Mouse (Mus musculus): ENCODE measurements around the gene Epb41l3.
"Not testable (repeated sequence)": the region's sequence is repeated elsewhere in the genome, so short reads cannot be mapped to it uniquely, and the experiment has no call there.

The Epb41l3 gene

DNA sequence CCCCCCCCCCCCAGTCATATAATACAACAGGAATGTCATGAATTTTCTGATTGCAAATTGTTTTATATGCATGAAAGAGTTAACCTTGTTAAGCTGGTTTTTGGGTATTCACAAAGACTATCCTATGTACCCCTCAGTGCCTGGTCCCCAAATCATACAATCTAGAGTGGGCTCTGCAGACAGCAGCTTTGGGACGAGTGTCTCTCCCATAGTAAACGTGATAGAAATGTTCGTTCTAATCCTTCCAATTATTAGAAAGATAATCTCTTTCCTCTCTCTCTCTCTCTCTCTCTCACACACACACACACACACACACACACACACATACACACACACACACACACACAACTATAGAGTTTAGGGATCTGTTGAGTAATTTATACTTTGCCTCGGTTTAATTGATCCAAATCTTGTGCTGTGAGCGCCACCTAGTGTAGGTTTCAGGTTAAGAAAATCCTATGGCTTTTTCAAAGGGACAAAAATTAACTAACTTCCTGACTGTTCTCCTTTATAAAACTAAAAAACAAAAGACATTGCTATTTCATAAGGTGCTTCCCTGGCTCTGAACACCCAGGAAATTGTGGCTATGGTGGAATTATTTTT lies 30.4 kb downstream of the Epb41l3 start:
- no peak for DNase-seq (ENCODE audit: low spot score in 2 of 2)

GRCm38 (mm10) chr17:69109216-69109615 lies 33.7 kb downstream of the Epb41l3 start:
- DNase-seq (ENCODE audit: low spot score in 2 of 2), result no peak

DNA sequence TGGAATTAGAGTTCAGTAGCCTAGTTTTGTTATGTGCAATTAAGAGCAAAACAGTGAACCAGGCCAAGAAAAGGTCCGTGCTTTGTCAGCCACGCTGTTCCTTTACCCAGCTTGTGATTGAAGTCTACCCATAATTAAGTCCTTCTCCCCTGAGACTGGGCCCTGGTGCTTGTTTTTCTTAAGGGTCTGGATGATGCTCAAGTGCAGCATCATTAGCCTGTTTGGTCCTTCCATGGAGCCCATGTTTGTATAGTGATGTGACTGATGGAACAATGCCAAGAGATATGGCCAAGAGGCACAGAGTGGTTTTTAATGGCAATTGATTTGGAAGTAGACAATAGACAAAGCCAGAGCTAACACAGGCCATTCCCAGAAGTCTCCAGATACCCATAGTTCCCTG lies 36.7 kb downstream of the Epb41l3 start:
- DNase-seq (ENCODE audit: low spot score in 2 of 2), result no peak

DNA sequence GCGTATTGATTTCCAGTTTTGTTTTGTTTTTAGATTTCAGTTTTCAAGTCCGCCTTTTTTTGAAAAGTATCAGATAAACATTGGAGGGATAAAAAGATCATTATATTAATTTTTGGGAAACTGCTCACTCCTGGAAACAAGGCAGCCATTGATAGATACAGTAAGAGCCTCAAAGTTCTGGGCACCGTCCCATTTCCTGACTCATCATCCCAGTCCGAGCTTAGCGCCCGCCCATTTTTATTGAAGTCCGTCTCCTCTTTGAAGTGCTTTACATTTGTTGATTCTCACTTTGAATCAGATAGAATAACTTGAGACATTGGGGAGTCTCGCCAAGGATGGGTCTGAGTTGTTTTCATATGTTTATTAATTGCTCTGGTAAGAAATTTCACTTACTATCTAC lies 43.7 kb downstream of the Epb41l3 start:
- no peak for DNase-seq (ENCODE audit: low spot score in 2 of 2)

- DNase-seq (ENCODE audit: low spot score in 2 of 2), result no peak
Observed at GRCm38 (mm10) chr17:69120533-69121358, 45.3 kb downstream of the Epb41l3 start.

GRCm38 (mm10) chr17:69122403-69122802 lies 46.9 kb downstream of the Epb41l3 start:
- not testable (repeated sequence) for DNase-seq (ENCODE audit: low spot score in 2 of 2)

DNA sequence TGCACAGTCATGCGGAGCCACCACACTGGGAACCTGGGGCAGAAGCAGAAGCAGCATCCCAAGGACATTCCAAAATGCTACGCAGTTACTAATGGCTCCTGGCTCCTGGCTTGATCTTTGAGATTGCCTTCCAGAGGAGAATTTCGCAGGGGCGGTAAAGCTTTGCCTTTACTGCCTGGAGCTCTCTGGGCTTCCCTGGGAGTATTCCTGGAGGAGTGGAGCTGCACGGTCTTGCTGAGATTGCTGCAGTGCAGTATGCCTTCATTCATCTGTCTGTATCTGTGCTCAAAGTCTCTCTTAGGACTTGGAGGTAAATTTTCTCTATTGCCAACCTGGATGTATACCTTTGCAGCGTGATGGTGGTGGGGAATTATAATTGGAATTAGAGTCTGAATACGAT lies 52.0 kb downstream of the Epb41l3 start:
- no peak for DNase-seq (ENCODE audit: low spot score in 2 of 2)

- no peak for DNase-seq (ENCODE audit: low spot score in 2 of 2)
Observed at GRCm38 (mm10) chr17:69127981-69128380, 52.5 kb downstream of the Epb41l3 start.

DNA sequence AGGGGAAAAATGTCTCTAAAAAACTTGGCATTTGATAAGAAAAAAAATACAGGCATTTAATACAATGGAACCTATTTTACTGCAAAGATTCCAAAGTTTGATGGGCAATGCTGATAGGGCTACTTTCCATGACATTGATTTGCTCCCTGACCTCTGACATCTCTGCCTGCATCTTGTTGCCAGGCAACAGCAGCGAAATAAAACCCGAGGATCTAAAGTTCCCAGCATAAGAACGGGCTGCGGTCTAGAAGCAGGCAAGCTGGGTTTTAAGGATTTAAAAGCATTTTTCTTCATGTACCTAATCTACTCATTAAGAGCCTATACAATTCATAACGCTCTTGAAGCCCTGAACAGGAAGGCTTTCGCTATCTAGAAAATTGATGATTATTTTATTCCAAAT lies 54.0 kb downstream of the Epb41l3 start:
- no peak for DNase-seq (ENCODE audit: low spot score in 2 of 2)

DNA sequence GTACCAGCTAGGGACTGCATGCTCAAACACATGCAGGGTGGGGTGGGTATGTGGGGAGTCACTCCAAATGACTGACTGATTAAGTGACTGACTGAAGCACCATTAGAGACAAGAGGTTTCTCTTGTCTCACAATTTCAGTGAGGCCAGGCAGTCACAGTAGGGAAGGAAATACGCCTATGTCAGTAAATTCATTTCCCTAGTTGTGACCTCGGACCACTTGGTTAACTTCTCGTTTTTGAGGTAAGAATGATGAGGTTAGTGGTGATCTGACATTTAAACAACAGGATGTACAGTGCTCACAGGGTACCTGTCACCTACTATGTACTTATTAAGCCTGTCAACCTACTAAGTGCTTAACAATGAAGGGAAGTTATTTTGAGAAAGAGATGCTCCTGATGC lies 67.5 kb downstream of the Epb41l3 start:
- no peak for DNase-seq (ENCODE audit: low spot score in 2 of 2)

GRCm38 (mm10) chr17:69150826-69151225 lies 75.3 kb downstream of the Epb41l3 start:
- DNase-seq (ENCODE audit: low spot score in 2 of 2), result no peak

- DNase-seq (ENCODE audit: low spot score in 2 of 2), result no peak
Observed at GRCm38 (mm10) chr17:69151281-69151680, 75.8 kb downstream of the Epb41l3 start.

DNA sequence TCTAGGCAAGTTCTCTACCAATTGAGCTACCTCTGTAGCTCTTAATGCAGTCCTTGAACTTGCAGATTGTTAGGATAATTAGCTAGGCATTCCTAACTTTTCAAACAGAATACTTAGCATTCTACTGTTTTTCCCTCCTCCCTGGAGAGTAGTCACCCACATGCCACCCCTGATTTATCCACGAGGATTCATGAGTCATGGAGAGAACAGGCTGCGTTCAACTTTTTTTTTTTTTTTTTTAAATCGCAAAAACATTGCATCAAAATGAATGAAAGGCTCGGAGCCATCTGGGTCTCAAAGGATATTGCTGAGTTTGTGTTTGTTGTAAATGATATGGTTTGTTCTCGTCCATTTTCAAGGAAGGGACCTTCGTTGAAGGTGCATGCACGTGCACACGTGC lies 79.6 kb downstream of the Epb41l3 start:
- DNase-seq (ENCODE audit: low spot score in 2 of 2), result no peak

- no peak for DNase-seq (ENCODE audit: low spot score in 2 of 2)
Observed at GRCm38 (mm10) chr17:69156522-69157100, 81.1 kb downstream of the Epb41l3 start.

DNA sequence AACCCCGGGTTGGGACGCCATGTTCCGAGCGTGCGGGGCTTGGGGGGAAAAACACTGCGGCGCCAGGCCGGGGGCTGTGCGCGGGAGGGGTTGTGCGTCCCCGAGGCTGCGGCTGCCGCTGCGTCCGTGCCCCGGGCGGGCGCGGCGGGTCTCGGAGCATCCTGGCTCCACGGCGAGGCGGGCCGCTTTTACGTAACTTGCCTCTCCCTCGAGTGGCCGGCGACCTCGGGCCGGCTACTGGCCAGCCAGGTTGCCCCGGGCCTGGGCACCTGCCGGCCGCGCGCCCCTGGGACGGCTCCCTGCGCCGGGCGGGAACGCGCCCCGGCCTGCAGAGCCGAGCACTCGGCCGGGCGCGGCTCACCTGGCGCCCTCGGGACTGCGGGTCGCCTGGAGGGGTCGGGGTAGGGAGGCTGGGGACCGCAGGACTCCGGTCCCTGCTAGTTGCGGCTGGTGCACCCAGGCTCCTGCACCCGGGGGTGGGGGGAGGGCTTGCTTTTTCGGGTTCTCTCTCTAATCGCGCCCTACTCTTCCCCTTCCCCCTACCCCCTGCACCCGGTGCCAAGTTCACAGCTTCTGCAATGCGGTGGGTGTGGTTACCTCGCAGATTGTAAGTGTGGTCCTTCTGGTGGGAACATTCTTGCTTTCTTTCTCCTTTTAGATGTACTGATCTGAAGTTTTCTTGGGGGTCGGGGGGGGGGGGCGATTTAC lies 81.8 kb downstream of the Epb41l3 start:
- no peak for DNase-seq (ENCODE audit: low spot score in 2 of 2)

- no peak for DNase-seq (ENCODE audit: low spot score in 2 of 2)
Observed at GRCm38 (mm10) chr17:69157809-69158185, 82.3 kb downstream of the Epb41l3 start.

GRCm38 (mm10) chr17:69158690-69159089 lies 83.2 kb downstream of the Epb41l3 start:
- no peak for DNase-seq (ENCODE audit: low spot score in 2 of 2)

- DNase-seq (ENCODE audit: low spot score in 2 of 2), result no peak
Observed at GRCm38 (mm10) chr17:69162731-69163130, 87.2 kb downstream of the Epb41l3 start.

DNA sequence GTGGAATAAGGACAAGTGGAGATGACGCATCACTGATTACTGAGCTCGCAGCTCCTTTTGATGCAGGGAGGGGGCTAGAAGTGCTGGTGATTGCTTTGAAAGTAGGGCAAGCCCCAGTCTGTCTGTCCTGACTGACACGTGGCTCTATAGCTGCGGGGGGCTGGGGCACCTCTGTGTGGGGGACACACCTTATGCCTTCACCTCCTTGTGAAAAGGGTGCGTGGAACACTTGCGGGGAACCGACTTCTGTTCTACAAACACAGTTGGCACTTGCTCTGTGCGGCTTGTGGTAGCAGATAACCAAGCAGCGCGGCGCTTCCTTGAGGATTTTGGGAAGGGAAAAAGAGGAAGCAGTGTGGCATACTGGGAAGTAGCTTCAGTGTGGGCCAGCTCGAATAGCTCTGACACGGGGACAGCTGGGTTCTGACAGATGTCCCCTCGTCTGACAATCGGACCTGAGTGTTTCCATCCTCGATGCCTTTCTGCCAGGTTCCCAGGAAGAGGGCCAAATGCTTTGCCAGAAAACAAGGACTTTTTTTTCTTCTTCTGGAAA lies 101.5 kb downstream of the Epb41l3 start:
- no peak for DNase-seq (ENCODE audit: low spot score in 2 of 2)

DNA sequence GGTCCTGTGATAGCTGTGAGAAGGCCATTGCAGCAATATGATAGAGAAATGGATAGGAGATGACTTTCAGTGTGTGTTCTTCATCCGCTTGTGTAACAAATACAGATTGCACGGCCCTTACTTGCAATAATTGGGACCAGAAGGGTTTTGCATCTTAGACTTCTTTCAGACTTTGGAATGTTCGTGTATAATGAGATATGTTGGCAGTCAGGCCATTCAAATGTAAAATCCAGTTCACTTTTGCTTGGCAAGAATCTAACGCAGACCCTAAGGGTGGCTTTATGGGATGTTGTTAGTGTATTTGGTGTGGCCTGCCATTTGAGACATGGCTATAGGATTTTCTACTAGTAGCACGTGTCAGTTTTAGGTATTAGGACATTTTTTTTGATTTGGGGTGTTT lies 102.5 kb downstream of the Epb41l3 start:
- DNase-seq (ENCODE audit: low spot score in 2 of 2), result no peak

DNA sequence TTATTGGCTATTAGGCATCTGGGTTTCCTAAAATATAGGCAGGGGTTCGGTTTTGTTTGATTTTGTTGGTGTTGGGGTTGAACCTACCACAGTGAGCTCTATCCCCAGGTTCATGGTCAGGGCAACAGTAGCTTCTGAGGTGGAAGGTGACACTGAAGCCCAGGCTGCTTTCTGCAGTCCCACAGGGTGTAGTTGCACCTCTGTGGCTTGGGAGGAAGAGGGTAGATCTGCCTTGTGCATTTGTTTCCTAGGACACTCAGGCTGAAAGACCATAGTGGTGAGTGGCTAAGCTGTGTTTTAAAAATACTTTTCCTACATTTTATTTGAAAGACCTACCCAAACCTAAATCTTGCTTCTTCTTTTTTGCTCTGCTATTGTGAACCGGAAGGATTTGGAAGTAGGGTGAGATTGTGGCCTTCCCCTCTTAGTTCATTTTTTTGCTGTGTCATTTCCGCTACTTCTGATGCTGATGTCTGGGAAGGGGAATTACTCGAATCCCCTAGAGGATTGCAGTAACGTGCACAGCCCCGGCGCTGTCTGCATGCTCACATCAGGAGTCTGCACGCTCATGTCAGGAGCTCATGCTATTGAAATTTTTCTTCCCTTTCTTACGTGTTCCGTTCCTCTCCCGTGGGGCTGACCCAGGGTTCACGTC lies 105.5 kb downstream of the Epb41l3 start:
- DNase-seq (ENCODE audit: low spot score in 2 of 2), result no peak
